Mouse (Mus musculus): Measurements from ENCODE around the gene Sit1.

DNA sequence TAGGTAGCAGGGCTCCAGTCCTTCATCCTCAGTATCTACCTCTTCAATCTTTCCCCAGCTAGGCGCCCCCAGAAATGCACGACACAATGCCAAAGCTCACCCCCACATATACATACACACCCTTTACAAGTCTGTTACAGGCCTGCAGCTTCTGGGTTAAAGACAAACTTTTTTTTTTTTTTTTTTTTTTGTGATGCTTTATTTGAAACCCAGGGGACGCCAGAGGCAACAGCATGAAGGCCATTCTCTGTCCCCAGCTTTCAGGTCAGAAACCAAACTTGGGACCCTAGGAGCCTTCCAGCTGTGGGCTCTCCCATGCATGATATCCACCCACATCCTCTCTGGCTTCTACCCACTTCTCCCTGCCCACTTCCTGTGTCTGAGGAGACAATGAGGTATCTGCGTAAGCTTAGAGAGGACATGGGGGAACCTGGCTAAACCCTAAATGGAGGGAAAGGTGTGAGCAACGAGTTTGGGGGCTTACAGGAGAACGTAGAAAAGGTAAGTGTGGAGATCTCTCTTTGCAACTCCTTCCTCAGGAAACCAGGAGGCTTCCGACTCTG is 1.6 kb downstream of the Sit1 start:
- TF ChIP-seq CTCF (IDR thresholded peaks at IDR 0.05; ENCODE audit: low read depth), result no peak
- no peak for TF ChIP-seq EP300 (IDR thresholded peaks at IDR 0.05; ENCODE audit: low read depth)

Data from liver, postnatal 0 days (tissue).